Mouse (Mus musculus): ENCODE data around the gene Pla2g2d. TPM values are rescaled to one million over a fixed set of nuclear protein-coding genes. Genes with fewer than 3 reads are reported as not detected.

Pla2g2d gene
- polyA plus RNA-seq, 1 experiment from 2014 or later: 0.26 TPM

Other genes starting within 250 kb of the Pla2g2d start
- 0.08 and 0.11 TPM in 2 replicates for gene Vwa5b1, start 139.9 kb upstream of the Pla2g2d start, polyA plus RNA-seq (2015; fragmentation: Nextera tagmentation; extraction: Ambion mirVana)
- gene Pla2g2c, start 50.9 kb upstream of the Pla2g2d start, polyA plus RNA-seq (2015; fragmentation: Nextera tagmentation; extraction: Ambion mirVana): 0.24 TPM in 1 of 2 replicates, not detected in the other
- gene Ubxn10, start 38.6 kb upstream of the Pla2g2d start, polyA plus RNA-seq (2015; fragmentation: Nextera tagmentation; extraction: Ambion mirVana): 0.43 and 0.54 TPM in 2 replicates
- 60.8 and 64.7 TPM in 2 replicates for gene Pla2g2f, start 18.1 kb upstream of the Pla2g2d start, polyA plus RNA-seq (2015; fragmentation: Nextera tagmentation; extraction: Ambion mirVana)
- 1.3 and 1.7 TPM in 2 replicates for gene Pla2g5, start 87.7 kb downstream of the Pla2g2d start, polyA plus RNA-seq (2015; fragmentation: Nextera tagmentation; extraction: Ambion mirVana)
- gene Gm13030, start 98.2 kb downstream of the Pla2g2d start, polyA plus RNA-seq (2015; fragmentation: Nextera tagmentation; extraction: Ambion mirVana): not detected in 2 replicates
- not detected in 2 replicates for gene Pla2g2e, start 102.2 kb downstream of the Pla2g2d start, polyA plus RNA-seq (2015; fragmentation: Nextera tagmentation; extraction: Ambion mirVana)
- 2.6 and 2.8 TPM in 2 replicates for gene Otud3, start 138.2 kb downstream of the Pla2g2d start, polyA plus RNA-seq (2015; fragmentation: Nextera tagmentation; extraction: Ambion mirVana)
- 0.19 and 0.32 TPM in 2 replicates for gene Rnf186, start 191.4 kb downstream of the Pla2g2d start, polyA plus RNA-seq (2015; fragmentation: Nextera tagmentation; extraction: Ambion mirVana)
- gene Tmco4, start 197.2 kb downstream of the Pla2g2d start, polyA plus RNA-seq (2015; fragmentation: Nextera tagmentation; extraction: Ambion mirVana): 5.3 and 5.5 TPM in 2 replicates